Mouse (Mus musculus): ENCODE measurements at regions not wholly inside any gene's neighbourhood (a gene's known extent, or its start where the extent isn't known, plus 50 kb on each side); places are given as distances from the start of the nearest gene placed in this dataset.
"Not testable (repeated sequence)": the region's sequence is repeated elsewhere in the genome, so short reads cannot be mapped to it uniquely, and the experiment has no call there.

GRCm38 (mm10) chr13:82562576-82562975 lies 779.7 kb downstream of the Cetn3 start:
- peak; percentile 37 to 46 for DNase-seq (ENCODE audit: extremely low spot score in 1 of 2, low spot score in 1 of 2)

DNA sequence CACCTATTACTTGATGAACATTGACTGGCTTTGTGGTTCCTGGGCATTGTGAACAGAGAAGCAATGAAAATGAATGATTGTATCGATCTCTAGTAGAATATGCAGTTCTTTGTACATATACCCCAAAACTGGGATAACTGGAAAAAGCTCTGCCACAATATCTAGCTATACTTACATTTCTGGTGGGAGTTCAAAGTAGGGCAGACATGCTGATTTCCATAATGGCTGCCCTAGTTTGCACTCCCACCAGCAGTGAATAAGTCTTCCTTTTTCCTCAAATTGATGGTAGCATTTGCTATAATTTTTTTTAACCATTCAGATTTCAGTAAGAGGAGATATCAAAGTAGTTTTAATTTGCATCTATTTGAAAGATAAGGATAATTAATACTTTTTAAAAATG lies 788.0 kb downstream of the Cetn3 start:
- no peak for DNase-seq (ENCODE audit: extremely low spot score in 1 of 2, low spot score in 1 of 2)

DNA sequence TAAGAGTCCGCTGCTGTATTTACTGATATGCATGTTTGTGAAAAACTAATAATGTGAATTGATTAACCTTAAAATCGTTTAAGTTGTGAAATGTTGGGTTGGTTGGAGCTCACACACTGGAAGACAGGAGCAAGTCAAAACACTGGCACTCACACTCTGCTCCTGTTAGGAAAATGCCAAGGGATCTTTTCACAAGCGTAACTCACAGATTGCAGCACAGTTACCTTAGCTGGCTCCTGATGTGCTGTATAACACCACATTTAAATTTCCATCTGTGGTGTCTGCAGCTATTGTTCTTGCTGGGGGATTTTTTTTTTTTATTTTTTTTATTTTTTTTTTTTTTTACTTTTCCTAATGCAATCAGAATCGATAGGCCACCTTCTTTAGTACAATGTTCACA lies 795.1 kb downstream of the Cetn3 start:
- no peak for DNase-seq (ENCODE audit: extremely low spot score in 1 of 2, low spot score in 1 of 2)

DNA sequence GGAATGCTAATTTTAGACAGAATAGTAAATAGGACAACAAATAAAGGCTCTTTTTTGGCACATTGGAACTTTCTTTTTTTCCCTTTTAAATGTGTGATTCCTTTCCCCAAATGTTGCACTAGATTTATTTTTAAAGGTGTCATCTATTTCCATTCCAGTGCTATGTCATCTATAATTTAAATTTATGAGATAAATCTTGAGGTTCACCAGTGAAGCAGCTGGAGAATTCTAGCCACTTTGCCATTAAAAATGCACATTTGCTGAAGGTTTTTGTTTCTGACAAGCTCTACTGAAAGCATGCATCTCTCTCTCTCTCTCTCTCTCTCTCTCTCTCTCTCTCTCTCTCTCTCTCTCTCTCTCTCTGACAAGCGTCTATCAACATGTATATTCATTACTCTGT lies 803.5 kb downstream of the Cetn3 start:
- no peak for DNase-seq (ENCODE audit: extremely low spot score in 1 of 2, low spot score in 1 of 2)

- DNase-seq (ENCODE audit: extremely low spot score in 1 of 2, low spot score in 1 of 2): peak; percentile 20 to 46
Observed at GRCm38 (mm10) chr13:82593831-82594230, 811.0 kb downstream of the Cetn3 start.

DNA sequence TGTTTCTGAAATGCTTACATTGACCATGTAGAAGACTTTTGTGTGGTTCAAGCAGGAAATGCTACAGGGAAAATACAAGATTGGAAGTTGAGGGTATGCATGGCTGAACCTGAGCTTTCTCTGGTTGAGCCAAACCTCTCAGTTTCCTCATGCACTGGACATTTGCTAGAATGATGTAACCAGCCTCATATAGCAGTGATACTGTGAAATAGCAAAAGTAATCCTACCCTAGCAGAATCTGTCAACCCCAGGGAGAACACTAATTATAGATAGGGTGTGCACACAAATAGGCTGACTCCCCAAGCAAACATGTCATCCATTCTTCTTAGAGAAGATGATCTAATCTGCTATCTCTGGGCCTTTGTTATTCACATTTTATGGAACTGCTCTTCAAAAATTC lies 812.7 kb downstream of the Cetn3 start:
- DNase-seq (ENCODE audit: extremely low spot score in 1 of 2, low spot score in 1 of 2): no peak

DNA sequence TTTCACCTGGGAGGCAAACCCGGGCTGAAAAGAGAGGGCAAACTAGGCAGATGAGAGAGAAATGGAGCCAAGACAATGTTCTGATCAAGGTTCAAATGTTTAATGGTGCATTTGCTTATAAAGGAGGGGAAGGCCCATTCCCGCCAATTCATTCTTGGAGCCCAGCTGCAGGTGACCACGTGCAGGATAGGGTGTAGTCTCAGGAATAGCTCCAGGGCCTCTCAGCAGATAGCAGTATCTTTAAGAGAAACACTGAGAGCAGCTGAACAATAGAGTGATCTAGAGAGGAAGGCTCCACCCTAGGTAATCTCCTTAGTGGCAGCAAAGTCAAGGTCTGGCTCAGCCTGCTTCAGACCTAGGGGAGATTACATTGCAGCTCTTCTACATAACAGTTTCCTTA lies 823.0 kb downstream of the Cetn3 start:
- not testable (repeated sequence) for DNase-seq (ENCODE audit: extremely low spot score in 1 of 2, low spot score in 1 of 2)

- DNase-seq (ENCODE audit: extremely low spot score in 1 of 2, low spot score in 1 of 2): peak in 1 of 2 experiments; percentile 6
Observed at GRCm38 (mm10) chr13:82619005-82619653, 836.3 kb downstream of the Cetn3 start.

DNA sequence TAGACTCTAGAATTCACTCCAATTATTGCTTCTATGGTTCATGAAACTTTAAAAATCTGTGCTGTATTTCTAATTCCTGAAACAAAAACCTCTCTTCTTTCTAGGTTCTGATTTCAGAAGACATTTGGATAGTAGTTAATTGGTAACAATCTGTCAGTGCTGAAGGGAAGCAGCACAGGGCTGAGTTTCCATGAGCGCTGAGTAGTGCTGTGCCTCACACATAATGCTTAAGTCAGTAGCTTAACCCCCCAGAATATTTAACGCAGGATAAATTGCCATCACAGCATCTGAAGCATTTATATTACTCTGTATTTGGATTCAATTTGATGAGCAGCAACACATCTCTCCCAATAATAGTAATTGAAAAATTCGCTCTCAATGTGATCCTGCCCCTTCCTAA lies 837.2 kb downstream of the Cetn3 start:
- no peak for DNase-seq (ENCODE audit: extremely low spot score in 1 of 2, low spot score in 1 of 2)

DNA sequence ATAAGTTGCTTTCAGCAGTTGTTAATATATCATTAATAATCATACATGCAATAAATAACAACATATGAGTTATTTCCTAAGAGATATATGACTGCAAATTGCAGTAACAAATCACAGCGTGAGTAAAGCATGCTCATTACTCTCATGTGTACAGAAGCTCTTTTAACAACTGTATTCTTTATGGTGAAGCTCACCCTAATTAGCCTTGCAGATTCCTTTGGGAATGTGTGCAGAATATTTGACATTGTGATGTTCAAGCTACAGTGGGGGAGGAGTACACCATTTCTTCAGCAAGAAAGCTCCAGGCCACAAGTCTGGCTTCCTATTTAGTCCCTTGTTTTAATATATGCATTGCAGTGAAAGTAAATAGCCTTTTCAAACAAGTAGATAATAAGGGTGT lies 837.9 kb downstream of the Cetn3 start:
- no peak for DNase-seq (ENCODE audit: extremely low spot score in 1 of 2, low spot score in 1 of 2)

GRCm38 (mm10) chr13:82628727-82629126 lies 845.9 kb downstream of the Cetn3 start:
- DNase-seq (ENCODE audit: extremely low spot score in 1 of 2, low spot score in 1 of 2): not testable (repeated sequence)

Measured in frontal cortex, adult 2 months (tissue).